In genomic region chr13:38597076-38597475, GRCm38 (mm10) we compare ENCODE assay signal across 10 mouse cellular contexts. TPM values are rescaled to one million over a fixed set of nuclear protein-coding genes. Genes with fewer than 3 reads are reported as not detected.
DNase-seq lines count a peak whose midpoint lies in the region; ATAC-seq and TF ChIP-seq lines count a peak whose summit lies in the region.
"Had no signal": no experiment of that assay in that cellular context is flagged by ENCODE, and none has a peak within 500 bp of the region (broad histone marks: within the 10 kb centered on the region; RNA-seq: fewer than 3 reads in every experiment).

No protein-coding gene starts in this region.

- 61% methylated on average over 3 of the region's 3 CpGs for WGBS in liver, postnatal 0 days (ENCODE audit: insufficient replicate concordance)

- no peak overlapping the region for H3K27ac ChIP-seq in gastrocnemius, adult 2 months
- no peak overlapping the region for H3K27ac ChIP-seq in liver, postnatal 0 days (ENCODE audit: low read depth)
- no peak overlapping the region for H3K27ac ChIP-seq in MEL (ENCODE audit: control insufficient read depth, low read depth, low read length)

- H3K9ac ChIP-seq in liver, postnatal 0 days (replicated peaks): no peak overlapping the region
- H3K9ac ChIP-seq in MEL (ENCODE audit: control insufficient read depth, low read depth, low read length, poor library complexity, severe bottlenecking): no peak overlapping the region

- no peaks in the 10 kb centered on the region for H3K4me1 ChIP-seq in liver, postnatal 0 days (ENCODE audit: insufficient read depth)
- peaks cover 0 to 3% of the 10 kb centered on the region in 2 experiments; a peak in 1 of 4 replicates for H3K4me1 ChIP-seq in MEL (ENCODE audit: control insufficient read depth in 1 of 2, insufficient read depth in 2 of 2, low read length in 2 of 2)

- no peaks in the 10 kb centered on the region for H3K9me3 ChIP-seq in liver, postnatal 0 days (ENCODE audit: low read length)
- no peaks in the 10 kb centered on the region for H3K9me3 ChIP-seq in MEL (replicated peaks; ENCODE audit: insufficient read depth, low read length)

- TF ChIP-seq CTCF in gastrocnemius, adult 2 months (IDR thresholded peaks at IDR 0.05): peak; percentile 50
- TF ChIP-seq CTCF in liver, postnatal 0 days (IDR thresholded peaks at IDR 0.05; ENCODE audit: low read depth): peak; percentile 18; the same call in 1 of the 2 replicates
- TF ChIP-seq CTCF in MEL (IDR thresholded peaks at IDR 0.05 in 2 of 3, conservative IDR thresholded peaks at IDR 0.05 in 1 of 3; ENCODE audit: control insufficient read depth in 1 of 3, insufficient read depth in 1 of 3, low read depth in 2 of 3, low read length in 3 of 3, poor library complexity in 1 of 3, severe bottlenecking in 1 of 3): peak in 2 of 3 experiments; percentile 16 to 50; a peak in 2 of 6 replicates

- H3K27me3 ChIP-seq in liver, postnatal 0 days (ENCODE audit: insufficient read depth, low read length): no peaks in the 10 kb centered on the region
- no peaks in the 10 kb centered on the region for H3K27me3 ChIP-seq in MEL (ENCODE audit: control insufficient read depth in 1 of 2, insufficient read depth in 2 of 2, low read length in 2 of 2)

- no peak for ATAC-seq in liver, postnatal 0 days
- ATAC-seq: intestine, embryonic 16.5 days had no signal

- TF ChIP-seq POLR2A in MEL (IDR thresholded peaks at IDR 0.05; ENCODE audit: control insufficient read depth in 1 of 2, insufficient read depth in 1 of 2, low read depth in 1 of 2, low read length in 2 of 2, poor library complexity in 1 of 2): no peak

- peak; percentile 47 for TF ChIP-seq RAD21 in MEL (IDR thresholded peaks at IDR 0.05; ENCODE audit: low read depth, low read length)

- no peak overlapping the region for H3K4me2 ChIP-seq in liver, postnatal 0 days (ENCODE audit: low read depth, low read length)

- no peaks in the 10 kb centered on the region for H3K36me3 ChIP-seq in liver, postnatal 0 days (replicated peaks; ENCODE audit: insufficient read depth, low read length)
- H3K36me3 ChIP-seq in MEL (ENCODE audit: control insufficient read depth in 1 of 2, insufficient read depth in 2 of 2, low read length in 2 of 2): no peaks in the 10 kb centered on the region

- no peaks in the 10 kb centered on the region for H3K79me2 ChIP-seq in MEL (ENCODE audit: control insufficient read depth, insufficient read depth, low read length, poor library complexity)

- intact Hi-C loops in gastrocnemius, adult 2 months (cut with DNase I): no loop called here

- DNase-seq in gastrocnemius, adult 2 months: no peak
- DNase-seq in gastrocnemius, postnatal 4 days (ENCODE audit: low spot score in 2 of 2): no peak
- DNase-seq in liver, postnatal 0 days: no peak
- DNase-seq in liver: no peak
- DNase-seq in MEL (ENCODE audit: low read depth, low spot score): peak; percentile 30
- peak; percentile 8 for DNase-seq in brain, embryonic 18.5 days (ENCODE audit: low read depth, low spot score)
- DNase-seq in cerebellum, adult 9-11 months: no peak
- DNase-seq in ovary, postnatal 14 days (ENCODE audit: low spot score): no peak
- DNase-seq: heart, postnatal 10 days had no signal

- no peak overlapping the region for H3K4me3 ChIP-seq in gastrocnemius, adult 2 months
- no peak overlapping the region for H3K4me3 ChIP-seq in liver, postnatal 0 days (ENCODE audit: low read depth, low read length)
- H3K4me3 ChIP-seq in MEL (ENCODE audit: control insufficient read depth in 1 of 2, insufficient read depth in 1 of 2, low read depth in 2 of 2, low read length in 2 of 2): no peak overlapping the region

- no peak for TF ChIP-seq EP300 in liver, postnatal 0 days (IDR thresholded peaks at IDR 0.05; ENCODE audit: low read depth)
- TF ChIP-seq EP300 in MEL (IDR thresholded peaks at IDR 0.05; ENCODE audit: low read depth in 1 of 2, low read length in 2 of 2): no peak

TF ChIP-seq in MEL, 35 proteins besides CTCF, POLR2A, EP300 and RAD21:
- TF ChIP-seq BHLHE40 (IDR thresholded peaks at IDR 0.05; ENCODE audit: borderline replicate concordance, low read depth, low read length): no peak
- TF ChIP-seq SMC3 (IDR thresholded peaks at IDR 0.05; ENCODE audit: low read depth, low read length): peak; percentile 43
- TF ChIP-seq TCF12 (IDR thresholded peaks at IDR 0.05; ENCODE audit: low read depth, low read length): no peak
- no peak for TF ChIP-seq TBP (IDR thresholded peaks at IDR 0.05; ENCODE audit: low read depth, low read length)

RNA-seq across cellular contexts. Expression of gene Bloc1s5, which starts 37.8 kb away (rescaled TPM):
- total RNA-seq in gastrocnemius, adult 2 months (2021): 1 to 10 TPM; 4.9 to 5.4 TPM
- 10 to 100 TPM; 10.2 to 10.8 TPM for total RNA-seq in gastrocnemius, postnatal 4 days (2021)
- 13.9 and 16.0 TPM in 2 replicates for polyA plus RNA-seq in liver, postnatal 0 days (2015; fragmentation: Nextera tagmentation; extraction: Ambion mirVana)
- total RNA-seq in MEL (2012; rRNA removed): 9.9 and 12.3 TPM in 2 replicates
- 10 to 100 TPM in 1 of 2 experiments, not detected in 1; 16.2 TPM for polyA plus RNA-seq in MEL (2012; ENCODE audit: insufficient read depth in 1 of 2, insufficient read length in 2 of 2, low read depth in 1 of 2, low replicate concordance in 2 of 2, missing spikeins in 1 of 2)

Comparison
In these comparisons a context has a peak if more than half of its experiments do, and no peak if none do; other contexts are left out.
1. DNase-seq: peak in MEL (single experiment) and brain, embryonic 18.5 days (single experiment); none in gastrocnemius, adult 2 months (single experiment), gastrocnemius, postnatal 4 days (0 of 2), liver, postnatal 0 days (single experiment), liver (single experiment), cerebellum, adult 9-11 months (single experiment) and ovary, postnatal 14 days (single experiment).
2. Peak in every context shown above with its lines, with median percentiles within 50 percentile points of each other: CTCF ChIP-seq.